In the genomic region with DNA sequence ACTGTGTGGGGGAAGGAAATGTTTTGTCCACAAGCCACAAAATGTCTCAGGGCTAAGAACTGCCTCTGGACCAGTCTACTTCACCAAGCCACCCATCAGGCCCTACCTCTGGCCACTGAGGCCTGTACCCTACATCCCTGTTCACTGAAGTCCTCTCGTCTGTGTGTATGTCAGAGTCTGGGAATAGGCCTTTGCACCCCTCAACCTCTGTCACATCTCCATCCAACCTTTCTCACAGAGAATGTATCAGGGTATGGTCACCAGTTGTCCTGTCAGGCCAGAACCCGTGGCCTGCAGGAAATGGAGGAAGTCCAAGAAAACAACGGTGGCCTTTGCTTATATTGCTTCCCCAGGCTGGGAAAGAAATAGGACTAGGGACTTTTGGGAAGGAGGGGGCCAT, we compare ENCODE assay signal across 34 mouse cellular contexts. TPM values are rescaled to one million over a fixed set of nuclear protein-coding genes. Genes with fewer than 3 reads are reported as not detected.
DNase-seq lines count a peak whose midpoint lies in the region; ATAC-seq and TF ChIP-seq lines count a peak whose summit lies in the region.
"Had no signal": no experiment of that assay in that cellular context is flagged by ENCODE, and none has a peak within 500 bp of the region (broad histone marks: within the 10 kb centered on the region; RNA-seq: fewer than 3 reads in every experiment).

No protein-coding gene starts in this region.

- H3K4me3 ChIP-seq in heart, embryonic 16.5 days (ENCODE audit: low read length) = no peak overlapping the region
- H3K4me3 ChIP-seq in brown adipose tissue, adult 24 weeks (ENCODE audit: insufficient read depth, low read depth, low read length) = no peak overlapping the region
- H3K4me3 ChIP-seq in intestine, postnatal 0 days (ENCODE audit: low read depth, low read length) = no peak overlapping the region
- H3K4me3 ChIP-seq in forebrain, embryonic 12.5 days (replicated peaks) = no peak overlapping the region
- H3K4me3 ChIP-seq: embryonic facial prominence, embryonic 13.5 days; forebrain, embryonic 10.5 days; hindbrain, embryonic 10.5 days; hindbrain, embryonic 15.5 days; liver, embryonic 12.5 days; midbrain, embryonic 12.5 days; neural tube, embryonic 13.5 days had no signal

- 64% methylated on average over 3 of the region's 3 CpGs for WGBS in heart, embryonic 16.5 days
- 72% methylated on average over 3 of the region's 3 CpGs for WGBS in intestine, postnatal 0 days
- 85% methylated on average over 3 of the region's 3 CpGs for whole genome bisulfite sequencing in forebrain, embryonic 12.5 days

- no peaks in the 10 kb centered on the region for H3K27me3 ChIP-seq in heart, embryonic 16.5 days (ENCODE audit: control insufficient read depth, insufficient read depth, low read length)
- no peaks in the 10 kb centered on the region for H3K27me3 ChIP-seq in intestine, postnatal 0 days (replicated peaks; ENCODE audit: control insufficient read depth, insufficient read depth, low read length)
- no peaks in the 10 kb centered on the region for H3K27me3 ChIP-seq in forebrain, embryonic 12.5 days
- H3K27me3 ChIP-seq: embryonic facial prominence, embryonic 13.5 days; hindbrain, embryonic 15.5 days; midbrain, embryonic 12.5 days; Patski had no signal

- intact Hi-C loops in heart, postnatal 10 days (cut with DNase I) = loop anchor here (10.0 kb wide), 2 partner anchors 219 to 289 kb away; partner anchors contain the start of genes Ssu72 and Vwa1

- ATAC-seq in heart, embryonic 16.5 days (replicated peaks; ENCODE audit: extremely low read depth, insufficient read depth, low FRiP score) = no peak
- ATAC-seq in intestine, postnatal 0 days = no peak
- ATAC-seq in forebrain, embryonic 12.5 days (ENCODE audit: low FRiP score) = no peak
- ATAC-seq: forebrain, embryonic 16.5 days; inflammation-experienced regulatory T-cells, adult 6 months; liver, embryonic 12.5 days; liver, postnatal 0 days; Patski had no signal

- no peak overlapping the region for H3K4me2 ChIP-seq in heart, embryonic 16.5 days (ENCODE audit: low read depth, low read length)
- no peak overlapping the region for H3K4me2 ChIP-seq in intestine, postnatal 0 days (replicated peaks; ENCODE audit: low read depth)
- no peak overlapping the region for H3K4me2 ChIP-seq in forebrain, embryonic 12.5 days
- H3K4me2 ChIP-seq: embryonic facial prominence, embryonic 13.5 days; hindbrain, embryonic 15.5 days; liver, embryonic 12.5 days; midbrain, embryonic 12.5 days; neural tube, embryonic 13.5 days had no signal

- no peaks in the 10 kb centered on the region for H3K36me3 ChIP-seq in heart, embryonic 16.5 days (ENCODE audit: control insufficient read depth, insufficient read depth)
- no peaks in the 10 kb centered on the region for H3K36me3 ChIP-seq in intestine, postnatal 0 days (ENCODE audit: control insufficient read depth, insufficient read depth)
- H3K36me3 ChIP-seq in forebrain, embryonic 12.5 days (replicated peaks) = no peaks in the 10 kb centered on the region
- H3K36me3 ChIP-seq: embryonic facial prominence, embryonic 13.5 days; forebrain, embryonic 10.5 days; hindbrain, embryonic 10.5 days; hindbrain, embryonic 15.5 days; liver, embryonic 12.5 days; midbrain, embryonic 12.5 days; neural tube, embryonic 13.5 days had no signal

- peaks cover 43% of the 10 kb centered on the region for H3K4me1 ChIP-seq in heart, embryonic 16.5 days (ENCODE audit: control insufficient read depth, insufficient read depth, low read length)
- H3K4me1 ChIP-seq in brown adipose tissue, adult 24 weeks (ENCODE audit: control insufficient read depth, insufficient read depth, insufficient read length, low read length) = peaks cover 54% of the 10 kb centered on the region
- peaks cover 24% of the 10 kb centered on the region for H3K4me1 ChIP-seq in intestine, postnatal 0 days (replicated peaks; ENCODE audit: control insufficient read depth, insufficient read depth, low read length)
- peaks cover 21% of the 10 kb centered on the region for H3K4me1 ChIP-seq in forebrain, embryonic 12.5 days

- TF ChIP-seq CTCF in intestine, postnatal 0 days (IDR thresholded peaks at IDR 0.05; ENCODE audit: low read depth) = no peak

- no peak overlapping the region for H3K9ac ChIP-seq in heart, embryonic 16.5 days (ENCODE audit: low read length)
- no peak overlapping the region for H3K9ac ChIP-seq in intestine, postnatal 0 days (ENCODE audit: low read depth, low read length)
- H3K9ac ChIP-seq in forebrain, embryonic 12.5 days = no peak overlapping the region
- H3K9ac ChIP-seq: embryonic facial prominence, embryonic 13.5 days; hindbrain, embryonic 15.5 days; liver, embryonic 12.5 days; liver, postnatal 0 days; midbrain, embryonic 12.5 days; neural tube, embryonic 13.5 days had no signal

- no peaks in the 10 kb centered on the region for H3K9me3 ChIP-seq in heart, embryonic 16.5 days (replicated peaks; ENCODE audit: control insufficient read depth, low read length)
- H3K9me3 ChIP-seq in intestine, postnatal 0 days (ENCODE audit: control insufficient read depth) = no peaks in the 10 kb centered on the region
- no peaks in the 10 kb centered on the region for H3K9me3 ChIP-seq in forebrain, embryonic 12.5 days
- H3K9me3 ChIP-seq: embryonic facial prominence, embryonic 13.5 days; forebrain, embryonic 10.5 days; hindbrain, embryonic 10.5 days; hindbrain, embryonic 15.5 days; liver, embryonic 12.5 days; midbrain, embryonic 12.5 days; neural tube, embryonic 13.5 days had no signal

- DNase-seq in heart, adult 11 months = peak; percentile 92
- no peak for DNase-seq in heart, adult 9 months (ENCODE audit: low spot score in 2 of 2)
- no peak for DNase-seq in heart, postnatal 10 days
- DNase-seq in thymus, postnatal 4 days = no peak
- DNase-seq: adrenal gland, postnatal 10 days; cerebellum, adult 11-12 months; cerebellum, postnatal 10 days; gastrocnemius, postnatal 10 days; heart, adult 18-20 months; kidney, adult 8-10 months; kidney, postnatal 4 days; left cerebral cortex, postnatal 4 days; liver, postnatal 0 days; lung, postnatal 10 days; right cerebral cortex, postnatal 4 days; thymus, adult 18-20 months; thymus, postnatal 25 days had no signal

- peak overlapping the region; percentile 39; the same call in 1 of the 2 replicates for H3K27ac ChIP-seq in heart, embryonic 16.5 days (ENCODE audit: low read length)
- H3K27ac ChIP-seq in brown adipose tissue, adult 24 weeks (replicated peaks; ENCODE audit: low read depth, low read length) = peak overlapping the region; percentile 29; the same call in 1 of the 2 replicates
- H3K27ac ChIP-seq in intestine, postnatal 0 days (ENCODE audit: low read depth, low read length) = peak overlapping the region; percentile 60
- H3K27ac ChIP-seq in forebrain, embryonic 12.5 days = no peak overlapping the region
- H3K27ac ChIP-seq: embryonic facial prominence, embryonic 13.5 days; forebrain, embryonic 10.5 days; hindbrain, embryonic 10.5 days; hindbrain, embryonic 15.5 days; kidney, postnatal 0 days; liver, embryonic 12.5 days; midbrain, embryonic 12.5 days; neural tube, embryonic 13.5 days had no signal

RNA-seq across cellular contexts. Expression of gene Gnb1, which starts 5.6 kb away (rescaled TPM):
- polyA plus RNA-seq in heart, embryonic 16.5 days (2015; fragmentation: Nextera tagmentation; extraction: Ambion mirVana) = 316 and 336 TPM in 2 replicates
- 100 to 1,000 TPM; 309 to 321 TPM for total RNA-seq in heart, postnatal 10 days (2021)
- polyA plus RNA-seq in brown adipose tissue, adult 24 weeks (2012; ENCODE audit: insufficient read depth, insufficient read length, missing spikeins) = 193 and 220 TPM in 2 replicates
- polyA plus RNA-seq in intestine, postnatal 0 days (2015; fragmentation: Nextera tagmentation; extraction: Ambion mirVana) = 336 and 354 TPM in 2 replicates
- polyA plus RNA-seq in forebrain, embryonic 12.5 days (2016; fragmentation: Nextera tagmentation; extraction: Ambion mirVana) = 667 and 781 TPM in 2 replicates

RNA-seq across cellular contexts. Expression of gene Tmem52, which starts 16.6 kb away (rescaled TPM):
- polyA plus RNA-seq in heart, embryonic 16.5 days (2015; fragmentation: Nextera tagmentation; extraction: Ambion mirVana) = not detected in 2 replicates
- 1 to 10 TPM in 1 of 2 experiments, not detected in 1; 2.2 TPM for total RNA-seq in heart, postnatal 10 days (2021)
- 1.1 and 3.7 TPM in 2 replicates for polyA plus RNA-seq in brown adipose tissue, adult 24 weeks (2012; ENCODE audit: insufficient read depth, insufficient read length, missing spikeins)
- polyA plus RNA-seq in intestine, postnatal 0 days (2015; fragmentation: Nextera tagmentation; extraction: Ambion mirVana) = 15.9 and 16.2 TPM in 2 replicates
- not detected in 2 replicates for polyA plus RNA-seq in forebrain, embryonic 12.5 days (2016; fragmentation: Nextera tagmentation; extraction: Ambion mirVana)
- total RNA-seq: common myeloid progenitor, adult 5-6 weeks; left cerebral cortex, postnatal 4 days; MEL had no signal
- polyA plus RNA-seq: forebrain, embryonic 10.5 days; forebrain, embryonic 16.5 days; inflammation-experienced regulatory T-cells, adult 6 months; liver, embryonic 12.5 days; neural tube, embryonic 13.5 days had no signal
